Mouse (Mus musculus) G1E (cell line): ENCODE data around the gene Usp6nl.

ENCODE experiments used
- CTCF ChIP-seq: IDR thresholded peaks from 2 replicates; pipeline ENCODE4 v1.5.1; 2012; ENCODE audit warnings: low read depth, low read length, inconsistent platforms, mixed read lengths
- GATA1 ChIP-seq: IDR thresholded peaks from 2 replicates; pipeline ENCODE4 v1.6.1; 2012; ENCODE audit warnings: borderline replicate concordance, low read length, inconsistent platforms, mixed read lengths
- TAL1 ChIP-seq: conservative IDR thresholded peaks from 2 replicates; pipeline ENCODE4 v1.6.1; 2012; ENCODE audit warnings: low read depth, low read length, inconsistent platforms, mixed read lengths

DNA sequence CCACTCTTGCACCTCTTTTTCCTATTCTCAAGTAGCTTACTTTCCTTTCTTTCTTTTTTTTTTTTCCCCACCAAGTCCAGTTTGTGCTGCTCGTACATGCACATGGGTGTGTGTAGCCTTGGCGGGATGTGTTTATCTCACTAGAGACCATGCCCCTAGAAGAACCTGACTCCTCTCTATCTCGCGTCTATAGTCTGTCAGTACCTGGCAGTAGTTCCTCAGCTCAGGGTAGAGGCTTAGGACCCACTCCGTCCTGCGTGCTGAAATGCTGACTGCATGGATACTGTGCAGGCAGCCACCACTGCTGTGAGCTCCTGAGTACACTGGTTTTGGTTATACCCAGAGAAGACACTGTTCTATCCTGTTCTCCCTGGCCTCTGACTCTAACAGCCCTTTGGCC is 69.5 kb downstream of the Usp6nl start:
- TF ChIP-seq CTCF (no peak), GATA1 (no peak), TAL1 (no peak)
